Mouse (Mus musculus): Measurements from ENCODE around the gene E2f6.

The E2f6 gene

GRCm38 (mm10) chr12:16810525-16811431 lies at the start of gene E2f6:
TSS of gene E2f6 (plus strand) at chr12:16810963.
- peak; percentile 80 for DNase-seq (ENCODE audit: low spot score)

GRCm38 (mm10) chr12:16761461-16761860 lies 49.3 kb upstream of the E2f6 start:
- no peak for DNase-seq (ENCODE audit: low spot score)

GRCm38 (mm10) chr12:16763649-16764422 lies 46.9 kb upstream of the E2f6 start:
- no peak for DNase-seq (ENCODE audit: low spot score)

- DNase-seq (ENCODE audit: low spot score) = no peak
Measured at GRCm38 (mm10) chr12:16764776-16765445, 45.9 kb upstream of the E2f6 start.

- DNase-seq (ENCODE audit: low spot score) = no peak
Measured at GRCm38 (mm10) chr12:16768251-16768650, 42.5 kb upstream of the E2f6 start.

- no peak for DNase-seq (ENCODE audit: low spot score)
Measured at GRCm38 (mm10) chr12:16768711-16769110, 42.1 kb upstream of the E2f6 start.

- DNase-seq (ENCODE audit: low spot score) = no peak
Measured at GRCm38 (mm10) chr12:16769601-16770165, 41.1 kb upstream of the E2f6 start.

GRCm38 (mm10) chr12:16774605-16775004 lies 36.2 kb upstream of the E2f6 start:
- DNase-seq (ENCODE audit: low spot score) = no peak

- DNase-seq (ENCODE audit: low spot score) = no peak
Measured at GRCm38 (mm10) chr12:16775351-16775750, 35.4 kb upstream of the E2f6 start.

- no peak for DNase-seq (ENCODE audit: low spot score)
Measured at GRCm38 (mm10) chr12:16778523-16778922, 32.2 kb upstream of the E2f6 start.

- DNase-seq (ENCODE audit: low spot score) = no peak
Measured at GRCm38 (mm10) chr12:16779165-16779564, 31.6 kb upstream of the E2f6 start.

- no peak for DNase-seq (ENCODE audit: low spot score)
Measured at GRCm38 (mm10) chr12:16780320-16780719, 30.4 kb upstream of the E2f6 start.

- no peak for DNase-seq (ENCODE audit: low spot score)
Measured at GRCm38 (mm10) chr12:16781034-16781746, 29.6 kb upstream of the E2f6 start.

- no peak for DNase-seq (ENCODE audit: low spot score)
Measured at GRCm38 (mm10) chr12:16788600-16788999, 22.2 kb upstream of the E2f6 start.

- DNase-seq (ENCODE audit: low spot score) = no peak
Measured at GRCm38 (mm10) chr12:16789199-16789598, 21.6 kb upstream of the E2f6 start.

GRCm38 (mm10) chr12:16789756-16790155 lies 21.0 kb upstream of the E2f6 start:
- DNase-seq (ENCODE audit: low spot score) = no peak

GRCm38 (mm10) chr12:16790456-16790855 lies 20.3 kb upstream of the E2f6 start:
- no peak for DNase-seq (ENCODE audit: low spot score)

- no peak for DNase-seq (ENCODE audit: low spot score)
Measured at GRCm38 (mm10) chr12:16793371-16793770, 17.4 kb upstream of the E2f6 start.

GRCm38 (mm10) chr12:16795781-16796180 lies 15.0 kb upstream of the E2f6 start:
- no peak for DNase-seq (ENCODE audit: low spot score)

- no peak for DNase-seq (ENCODE audit: low spot score)
Measured at GRCm38 (mm10) chr12:16798894-16799293, 11.9 kb upstream of the E2f6 start.

- DNase-seq (ENCODE audit: low spot score) = no peak
Measured at GRCm38 (mm10) chr12:16799928-16800258, 10.9 kb upstream of the E2f6 start.

Measured in urinary bladder, postnatal 14 days (tissue).